Mouse (Mus musculus) megakaryocyte, embryonic 14.5 days (primary cell): ENCODE data around the gene Mroh3.

Experiments used
- FLI1 ChIP-seq: IDR thresholded peaks from 2 replicates; pipeline ENCODE4 v1.6.1; 2012; ENCODE audit warnings: low read length, inconsistent platforms, mixed read lengths
- GATA1 ChIP-seq: IDR thresholded peaks from 3 replicates; pipeline ENCODE4 v1.6.1; 2012; ENCODE audit warnings: mixed read lengths, low read length, inconsistent platforms, borderline replicate concordance

DNA sequence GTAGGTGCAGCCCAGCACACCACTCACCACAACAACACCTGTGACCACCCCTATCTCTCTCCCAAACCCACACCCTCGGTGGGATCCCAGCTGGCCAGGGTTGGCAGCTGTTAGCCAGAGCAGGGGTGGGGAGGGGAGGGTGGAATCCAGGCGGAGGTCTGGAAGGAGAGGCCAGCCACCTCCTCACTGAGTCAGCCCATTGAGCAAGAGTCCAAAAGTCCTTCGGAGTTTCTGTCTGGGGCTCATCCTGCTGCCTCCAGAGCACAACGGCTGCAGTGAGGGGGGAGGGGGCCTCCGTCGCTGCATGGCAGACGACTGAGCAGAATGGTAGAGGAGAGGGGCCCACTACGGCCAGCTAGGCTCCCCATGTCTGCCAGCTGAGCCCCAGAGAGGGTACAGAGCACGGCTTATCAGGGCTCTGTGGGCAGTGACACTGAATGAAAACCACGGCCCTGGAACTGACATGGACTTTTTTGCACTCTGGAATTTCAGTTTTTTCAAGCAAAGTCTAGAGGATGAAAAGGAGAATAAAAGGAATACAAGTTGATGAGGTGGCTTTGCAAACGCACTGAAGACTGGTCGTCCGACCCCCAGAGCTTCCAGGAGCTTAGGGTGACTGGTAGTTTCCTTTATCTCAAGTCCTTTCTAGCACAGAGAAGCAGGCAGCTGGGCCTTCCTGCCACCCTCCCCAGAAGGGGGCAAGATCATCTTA, 15.9 kb upstream of the Mroh3 start:
- TF ChIP-seq GATA1: no peak
- TF ChIP-seq FLI1: no peak
